Comparison of ENCODE assay signal across 10 mouse cellular contexts in the genomic region with DNA sequence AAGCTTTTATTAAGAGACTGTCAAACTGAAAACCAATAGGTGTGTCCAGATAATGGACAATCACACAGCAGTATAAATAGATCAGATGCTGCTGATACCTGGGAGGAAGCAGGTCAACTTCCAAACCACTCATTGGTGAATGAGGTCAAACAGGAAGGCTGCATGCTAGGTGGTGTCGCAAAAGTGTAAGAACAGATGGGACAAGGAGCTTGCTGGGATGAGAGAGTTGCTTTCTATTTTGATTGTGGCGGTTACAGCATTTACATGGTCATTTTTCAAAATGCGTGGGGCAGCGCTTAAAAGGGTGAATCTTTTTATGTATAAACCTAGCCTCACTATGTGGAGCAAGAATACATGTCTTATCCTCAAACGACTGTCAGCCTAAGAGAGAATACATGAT.
"Had no signal": no experiment of that assay in that cellular context is flagged by ENCODE, and none has a peak within 500 bp of the region (broad histone marks: within the 10 kb centered on the region; RNA-seq: fewer than 3 reads in every experiment).

No protein-coding gene starts in this region.

- DNase-seq: lung, adult 2 months; lung, postnatal 14 days; lung, postnatal 36 days; right cerebral cortex, postnatal 14 days; thymus, adult 2 months; thymus, postnatal 25 days; thymus, postnatal 4 days had no signal

- ATAC-seq: lung, postnatal 0 days; midbrain, embryonic 13.5 days; midbrain, embryonic 15.5 days had no signal
